Mouse (Mus musculus): ENCODE results near the gene Cyp8b1. TPM values are rescaled to one million over a fixed set of nuclear protein-coding genes. Genes with fewer than 3 reads are reported as not detected.
A peak's percentile ranks its signal among the peaks of the same experiment; 100 is the strongest.

Cyp8b1 gene
- polyA plus RNA-seq, 2 experiments: 0.74 to 1.8 TPM

GRCm38 (mm10) chr9:121950418-121951113, 34.5 kb upstream of the Cyp8b1 start, which contains the start of gene Fam198a:
Gene Fam198a (plus strand): TSS chr9:121950988.
- Histone ChIP-seq H3K9me3 (ENCODE audit: control insufficient read depth, low read length) (no peaks in the 10 kb centered on the region), H3K27ac (no peak within 1 kb of the TSS), H3K27me3 (ENCODE audit: control insufficient read depth, insufficient read depth, low read length) (no peaks in the 10 kb centered on the region), H3K4me2 (ENCODE audit: low read depth) (peak within 1 kb of the TSS; percentile 38), H3K4me1 (replicated peaks; ENCODE audit: control insufficient read depth in 2 of 2, insufficient read depth in 2 of 2, low read length in 1 of 2) (peaks cover 0 to 2% of the 10 kb centered on the region in 2 experiments; a peak in 1 of 4 replicates), H3K36me3 (replicated peaks; ENCODE audit: control insufficient read depth, insufficient read depth, low read depth) (no peaks in the 10 kb centered on the region), H3K9ac (replicated peaks) (no peak within 1 kb of the TSS), H3K4me3 (ENCODE audit: insufficient read depth in 1 of 2, low read depth in 2 of 2, low read length in 2 of 2) (no peak within 1 kb of the TSS)
- TF ChIP-seq CTCF (IDR thresholded peaks at IDR 0.05; ENCODE audit: low read depth) (no peak), EP300 (IDR thresholded peaks at IDR 0.05; ENCODE audit: low read depth) (no peak)
- ATAC-seq (ENCODE audit: insufficient read depth) (no peak), DNase-seq (ENCODE audit: low read depth in 3 of 3, low spot score in 3 of 3) (no peak)
- WGBS (ENCODE audit: insufficient replicate concordance): 23% methylated on average over 13 of the region's 14 CpGs

GRCm38 (mm10) chr9:121948431-121948830, 32.3 kb upstream of the Cyp8b1 start:
- Histone ChIP-seq H3K4me3 (ENCODE audit: insufficient read depth in 1 of 2, low read depth in 2 of 2, low read length in 2 of 2) (no peak overlapping the region), H3K4me2 (ENCODE audit: low read depth) (no peak overlapping the region), H3K27me3 (ENCODE audit: control insufficient read depth, insufficient read depth, low read length) (no peaks in the 10 kb centered on the region), H3K4me1 (replicated peaks; ENCODE audit: control insufficient read depth in 2 of 2, insufficient read depth in 2 of 2, low read length in 1 of 2) (peaks cover 0 to 2% of the 10 kb centered on the region in 2 experiments; a peak in 1 of 4 replicates), H3K9me3 (ENCODE audit: control insufficient read depth, low read length) (no peaks in the 10 kb centered on the region), H3K36me3 (replicated peaks; ENCODE audit: control insufficient read depth, insufficient read depth, low read depth) (no peaks in the 10 kb centered on the region), H3K9ac (replicated peaks) (no peak overlapping the region), H3K27ac (no peak overlapping the region)
- 49% methylated on average over 4 of the region's 4 CpGs for WGBS (ENCODE audit: insufficient replicate concordance)
- no peak for TF ChIP-seq EP300 (IDR thresholded peaks at IDR 0.05; ENCODE audit: low read depth)
- no peak for TF ChIP-seq CTCF (IDR thresholded peaks at IDR 0.05; ENCODE audit: low read depth)
- DNase-seq (ENCODE audit: low read depth in 3 of 3, low spot score in 3 of 3) (no peak), ATAC-seq (ENCODE audit: insufficient read depth) (no peak)

GRCm38 (mm10) chr9:121947784-121948183, 31.7 kb upstream of the Cyp8b1 start:
- 9% methylated on average over 4 of the region's 4 CpGs for WGBS (ENCODE audit: insufficient replicate concordance)
- Histone ChIP-seq H3K27ac (no peak overlapping the region), H3K4me1 (replicated peaks; ENCODE audit: control insufficient read depth in 2 of 2, insufficient read depth in 2 of 2, low read length in 1 of 2) (peaks cover 0 to 2% of the 10 kb centered on the region in 2 experiments; a peak in 1 of 4 replicates), H3K4me3 (ENCODE audit: insufficient read depth in 1 of 2, low read depth in 2 of 2, low read length in 2 of 2) (no peak overlapping the region), H3K27me3 (ENCODE audit: control insufficient read depth, insufficient read depth, low read length) (no peaks in the 10 kb centered on the region), H3K9ac (replicated peaks) (no peak overlapping the region), H3K4me2 (ENCODE audit: low read depth) (no peak overlapping the region), H3K36me3 (replicated peaks; ENCODE audit: control insufficient read depth, insufficient read depth, low read depth) (no peaks in the 10 kb centered on the region), H3K9me3 (ENCODE audit: control insufficient read depth, low read length) (no peaks in the 10 kb centered on the region)
- TF ChIP-seq EP300 (IDR thresholded peaks at IDR 0.05; ENCODE audit: low read depth): no peak
- TF ChIP-seq CTCF (IDR thresholded peaks at IDR 0.05; ENCODE audit: low read depth): peak; percentile 33; the same call in 1 of the 2 replicates
- ATAC-seq (ENCODE audit: insufficient read depth) (no peak), DNase-seq (ENCODE audit: low read depth in 3 of 3, low spot score in 3 of 3) (no peak)

- no peak for ATAC-seq (ENCODE audit: insufficient read depth)
- WGBS (ENCODE audit: insufficient replicate concordance): 51% methylated on average over 3 of the region's 3 CpGs
- Histone ChIP-seq H3K4me1 (replicated peaks; ENCODE audit: control insufficient read depth in 2 of 2, insufficient read depth in 2 of 2, low read length in 1 of 2) (no peaks in the 10 kb centered on the region), H3K9me3 (ENCODE audit: control insufficient read depth, low read length) (no peaks in the 10 kb centered on the region), H3K4me2 (ENCODE audit: low read depth) (no peak overlapping the region), H3K27ac (no peak overlapping the region), H3K27me3 (ENCODE audit: control insufficient read depth, insufficient read depth, low read length) (no peaks in the 10 kb centered on the region), H3K9ac (replicated peaks) (no peak overlapping the region), H3K4me3 (ENCODE audit: insufficient read depth in 1 of 2, low read depth in 2 of 2, low read length in 2 of 2) (no peak overlapping the region), H3K36me3 (replicated peaks; ENCODE audit: control insufficient read depth, insufficient read depth, low read depth) (no peaks in the 10 kb centered on the region)
- TF ChIP-seq CTCF (IDR thresholded peaks at IDR 0.05; ENCODE audit: low read depth): no peak
- no peak for TF ChIP-seq EP300 (IDR thresholded peaks at IDR 0.05; ENCODE audit: low read depth)
- DNase-seq (ENCODE audit: low read depth in 3 of 3, low spot score in 3 of 3): no peak
These were observed 27.5 kb upstream of the Cyp8b1 start for GRCm38 (mm10) chr9:121943628-121944027.

GRCm38 (mm10) chr9:121943005-121943404, 26.9 kb upstream of the Cyp8b1 start:
- ATAC-seq (ENCODE audit: insufficient read depth): no peak
- Histone ChIP-seq H3K9ac (replicated peaks) (no peak overlapping the region), H3K9me3 (ENCODE audit: control insufficient read depth, low read length) (no peaks in the 10 kb centered on the region), H3K4me2 (ENCODE audit: low read depth) (no peak overlapping the region), H3K27ac (no peak overlapping the region), H3K36me3 (replicated peaks; ENCODE audit: control insufficient read depth, insufficient read depth, low read depth) (no peaks in the 10 kb centered on the region), H3K4me1 (replicated peaks; ENCODE audit: control insufficient read depth in 2 of 2, insufficient read depth in 2 of 2, low read length in 1 of 2) (no peaks in the 10 kb centered on the region), H3K27me3 (ENCODE audit: control insufficient read depth, insufficient read depth, low read length) (no peaks in the 10 kb centered on the region), H3K4me3 (ENCODE audit: insufficient read depth in 1 of 2, low read depth in 2 of 2, low read length in 2 of 2) (no peak overlapping the region)
- TF ChIP-seq EP300 (IDR thresholded peaks at IDR 0.05; ENCODE audit: low read depth) (no peak), CTCF (IDR thresholded peaks at IDR 0.05; ENCODE audit: low read depth) (no peak)
- WGBS (ENCODE audit: insufficient replicate concordance): 55% methylated on average over 3 of the region's 3 CpGs
- DNase-seq (ENCODE audit: low read depth in 3 of 3, low spot score in 3 of 3): no peak
